Mouse (Mus musculus) kidney, postnatal 0 days (tissue): ENCODE results near the gene Ghrl. TPM values are rescaled to one million over a fixed set of nuclear protein-coding genes. Genes with fewer than 3 reads are reported as not detected.
A peak's percentile ranks its signal among the peaks of the same experiment; 100 is the strongest.

ENCODE experiments used
- ATAC-seq: fragments of 200-750 bp; cut with Nextera tagmentation; replicated peaks from 2 replicates; pipeline ENCODE4 v1.8.0; 2017; ENCODE audit warnings: low read depth, moderate number of reproducible peaks, moderate TSS enrichment, moderate library complexity; ENCODE audit not compliant: low FRiP score
- DNase-seq: peaks from one replicate; pipeline ENCODE4 v3.0.0-alpha.2; 2016; ENCODE audit warnings: low spot score
- H3K27ac ChIP-seq: fragments of 300-500 bp; sonication (generic); 2 replicates; pipeline ENCODE4 v1.5.1; 2014; ENCODE audit warnings: mild to moderate bottlenecking
- H3K27me3 ChIP-seq: fragments of 300-500 bp; sonication (generic); 2 replicates; pipeline ENCODE4 v1.6.1; 2014; ENCODE audit warnings: low read length, mixed read lengths; ENCODE audit not compliant: insufficient read depth
- H3K36me3 ChIP-seq: fragments of 300-500 bp; sonication (generic); 2 replicates; pipeline ENCODE4 v1.6.1; 2014; ENCODE audit warnings: low read length, mixed read lengths; ENCODE audit not compliant: insufficient read depth
- H3K4me1 ChIP-seq: fragments of 300-500 bp; sonication (generic); replicated peaks from 2 replicates; pipeline ENCODE4 v1.6.1; 2014; ENCODE audit warnings: antibody characterized with exemption, low read length, mixed read lengths; ENCODE audit not compliant: insufficient read depth
- H3K4me2 ChIP-seq: fragments of 300-500 bp; sonication (generic); 2 replicates; pipeline ENCODE4 v1.6.1; 2014; ENCODE audit warnings: mild to moderate bottlenecking, low read length, moderate library complexity, mixed read lengths
- H3K4me3 ChIP-seq: fragments of 300-500 bp; sonication (generic); replicated peaks from 2 replicates; pipeline ENCODE4 v1.5.1; 2014; ENCODE audit warnings: low read depth, low read length
- H3K9ac ChIP-seq: fragments of 300-500 bp; sonication (generic); 2 replicates; pipeline ENCODE4 v1.6.1; 2014; ENCODE audit warnings: low read depth, low read length
- H3K9me3 ChIP-seq: fragments of 300-500 bp; sonication (generic); replicated peaks from 2 replicates; pipeline ENCODE4 v1.6.1; 2016; ENCODE audit warnings: low read length, inconsistent platforms, mixed read lengths
- CTCF ChIP-seq: IDR thresholded peaks from 2 replicates; pipeline ENCODE4 v1.5.1; 2016; ENCODE audit warnings: antibody characterized with exemption, low read depth, mild to moderate bottlenecking, moderate library complexity
- WGBS: fragments of 180-500 bp; shearing (Covaris S2); extraction: QIAGEN DNeasy Blood & Tissue Kit; methylation state at CpG from one replicate; pipeline ENCODE4 v1.1.7; 2014; 5-methylcytosine and 5-hydroxymethylcytosine counted together
- polyA plus RNA-seq: library from polyadenylated mRNA; unstranded; fragments of >200 nt; fragmentation: Nextera tagmentation; extraction: Ambion mirVana; gene quantifications from 2 replicates; pipeline ENCODE4 v1.2.1, GENCODE M21; 2015

Gene Ghrl
- polyA plus RNA-seq, 1 experiment from 2014 or later: not detected

- Histone ChIP-seq H3K4me3 (0 out of 2 replicates have a peak overlapping the region, but pooled peaks have one; percentile 3), H3K4me1 (peaks cover 18% of the 10 kb centered on the region), H3K27me3 (no peaks in the 10 kb centered on the region), H3K9me3 (no peaks in the 10 kb centered on the region), H3K36me3 (no peaks in the 10 kb centered on the region), H3K4me2 (peak overlapping the region; percentile 40), H3K27ac (peak overlapping the region; percentile 91), H3K9ac (0 out of 2 replicates have a peak overlapping the region, but pooled peaks have one; percentile 3)
- ATAC-seq (no peak), DNase-seq (no peak)
- WGBS: 67% methylated on average over 4 of the region's 4 CpGs
- TF ChIP-seq CTCF: no peak
These were observed 28.6 kb downstream of the Ghrl start for GRCm38 (mm10) chr6:113691084-113691462.

- WGBS: 4% methylated on average over 14 of the region's 14 CpGs
- Histone ChIP-seq H3K4me2 (peak overlapping the region; percentile 40), H3K4me1 (peaks cover 14% of the 10 kb centered on the region), H3K36me3 (no peaks in the 10 kb centered on the region), H3K9me3 (no peaks in the 10 kb centered on the region), H3K27me3 (no peaks in the 10 kb centered on the region), H3K9ac (0 out of 2 replicates have a peak overlapping the region, but pooled peaks have one; percentile 3), H3K27ac (peak overlapping the region; percentile 91), H3K4me3 (0 out of 2 replicates have a peak overlapping the region, but pooled peaks have one; percentile 3)
- ATAC-seq (peak; percentile 87), DNase-seq (peak; percentile 96)
- no peak for TF ChIP-seq CTCF
These were observed 29.1 kb downstream of the Ghrl start for GRCm38 (mm10) chr6:113690400-113691083.

GRCm38 (mm10) chr6:113690008-113690399 lies 29.7 kb downstream of the Ghrl start:
- Histone ChIP-seq H3K9me3 (no peaks in the 10 kb centered on the region), H3K9ac (no peak overlapping the region), H3K4me3 (0 out of 2 replicates have a peak overlapping the region, but pooled peaks have one; percentile 3), H3K27me3 (no peaks in the 10 kb centered on the region), H3K27ac (peak overlapping the region; percentile 91), H3K4me2 (peak overlapping the region; percentile 40; the same call in 1 of the 2 replicates), H3K36me3 (no peaks in the 10 kb centered on the region), H3K4me1 (peaks cover 14% of the 10 kb centered on the region)
- DNase-seq (peak; percentile 90), ATAC-seq (peak; percentile 82)
- no peak for TF ChIP-seq CTCF
- WGBS: 8% methylated on average over 7 of the region's 7 CpGs

- DNase-seq (no peak), ATAC-seq (no peak)
- H3K27ac ChIP-seq: no peak overlapping the region
- H3K9me3 ChIP-seq: no peaks in the 10 kb centered on the region
- no peaks in the 10 kb centered on the region for H3K36me3 ChIP-seq
- H3K9ac ChIP-seq: 0 out of 2 replicates have a peak overlapping the region, but pooled peaks have one; percentile 13
- TF ChIP-seq CTCF: no peak
- peaks cover 14% of the 10 kb centered on the region for H3K4me1 ChIP-seq
- WGBS: 57% methylated on average over 8 of the region's 8 CpGs
- H3K4me3 ChIP-seq: no peak overlapping the region
- H3K27me3 ChIP-seq: no peaks in the 10 kb centered on the region
- H3K4me2 ChIP-seq: no peak overlapping the region
These were observed 33.0 kb downstream of the Ghrl start for GRCm38 (mm10) chr6:113686551-113687125.

- no peak overlapping the region for H3K4me2 ChIP-seq
- H3K4me1 ChIP-seq: no peaks in the 10 kb centered on the region
- no peaks in the 10 kb centered on the region for H3K27me3 ChIP-seq
- no peak overlapping the region for H3K9ac ChIP-seq
- no peak overlapping the region for H3K27ac ChIP-seq
- no peak overlapping the region for H3K4me3 ChIP-seq
- ATAC-seq (no peak), DNase-seq (no peak)
- TF ChIP-seq CTCF: no peak
- no peaks in the 10 kb centered on the region for H3K36me3 ChIP-seq
- WGBS: 89% methylated on average over 10 of the region's 10 CpGs
- H3K9me3 ChIP-seq: no peaks in the 10 kb centered on the region
These were observed 36.4 kb downstream of the Ghrl start for GRCm38 (mm10) chr6:113683081-113683825.

- DNase-seq: peak; percentile 88
- Histone ChIP-seq H3K36me3 (no peaks in the 10 kb centered on the region), H3K4me1 (no peaks in the 10 kb centered on the region), H3K27ac (no peak overlapping the region), H3K4me2 (no peak overlapping the region), H3K27me3 (no peaks in the 10 kb centered on the region), H3K4me3 (no peak overlapping the region), H3K9me3 (no peaks in the 10 kb centered on the region), H3K9ac (no peak overlapping the region)
- TF ChIP-seq CTCF: peak; percentile 92
- WGBS: 23% methylated on average over 4 of the region's 4 CpGs
- ATAC-seq: peak; percentile 82
These were observed 38.4 kb downstream of the Ghrl start for GRCm38 (mm10) chr6:113681271-113681670.
